Mouse (Mus musculus): ENCODE measurements around the gene Rarb.

GRCm38 (mm10) chr14:16781942-16782541 is 36.9 kb downstream of the Rarb start:
- TF ChIP-seq POLR2A (IDR thresholded peaks at IDR 0.05; ENCODE audit: extremely low read depth, insufficient read depth, low read length): no peak
- TF ChIP-seq CTCF (IDR thresholded peaks at IDR 0.05; ENCODE audit: extremely low read depth, insufficient read depth, low read length): no peak

All from cortical plate, adult 2 months (tissue).